Mouse (Mus musculus) ES-Bruce4 (cell line): ENCODE measurements around the gene Abhd6.

Source experiments
- CTCF ChIP-seq: IDR thresholded peaks from one replicate; pipeline ENCODE4 v1.8.1; 2011; ENCODE audit warnings: low read depth, low read length
- EP300 ChIP-seq: IDR thresholded peaks from 2 replicates; pipeline ENCODE4 v1.6.1; 2011; ENCODE audit warnings: low read depth, low read length; ENCODE audit not compliant: insufficient read depth
- POLR2A ChIP-seq: IDR thresholded peaks from one replicate; pipeline ENCODE4 v1.8.1; 2011; ENCODE audit warnings: low read length; ENCODE audit not compliant: insufficient read depth

DNA sequence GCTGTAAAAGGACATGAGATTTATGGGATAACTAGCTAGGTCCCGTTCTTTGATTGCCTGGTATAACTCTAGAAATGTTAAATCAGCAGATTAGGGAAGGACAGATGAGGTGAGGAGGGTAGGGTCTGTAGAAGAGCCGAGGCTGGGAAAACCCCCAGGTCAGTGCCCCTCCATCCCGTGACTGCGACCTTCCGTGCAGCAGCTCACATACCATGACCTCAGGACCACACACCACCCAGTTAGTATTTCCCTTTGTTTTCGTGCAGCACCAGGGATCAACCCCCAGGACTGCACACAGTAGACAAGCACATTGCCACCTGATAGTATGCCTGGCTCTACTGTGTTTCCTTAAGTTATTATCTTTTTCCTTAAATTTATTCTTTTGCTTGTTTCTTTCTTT lies 21.8 kb downstream of the Abhd6 start:
- TF ChIP-seq CTCF (no peak), POLR2A (no peak), EP300 (no peak)
